Mouse (Mus musculus) erythroblast, embryonic 14.5 days (primary cell): ENCODE results near the gene Foxp1.

Source experiments
- GATA1 ChIP-seq: IDR thresholded peaks from 2 replicates; pipeline ENCODE4 v1.6.1; 2012; ENCODE audit warnings: low read length, inconsistent platforms, mixed read lengths
- TAL1 ChIP-seq: IDR thresholded peaks from 3 replicates; pipeline ENCODE4 v1.6.1; 2012; ENCODE audit warnings: low read length, inconsistent platforms, mixed read lengths

- TF ChIP-seq GATA1 (no peak), TAL1 (no peak)
These were observed 233.3 kb downstream of the Foxp1 start for GRCm38 (mm10) chr6:99289220-99289619.
